Mouse (Mus musculus) ES-Bruce4 (cell line): ENCODE data around the gene Car8. TPM values are rescaled to one million over a fixed set of nuclear protein-coding genes. Genes with fewer than 3 reads are reported as not detected.
A peak's percentile ranks its signal among the peaks of the same experiment; 100 is the strongest.

Experiments
- H3K27ac ChIP-seq: 2 replicates; pipeline ENCODE4 v1.5.1; 2012; ENCODE audit warnings: low read length, inconsistent platforms; ENCODE audit not compliant: insufficient read depth
- H3K27me3 ChIP-seq: 2 replicates; pipeline ENCODE4 v1.6.1; 2012; ENCODE audit warnings: mild to moderate bottlenecking, low read length, inconsistent platforms; ENCODE audit not compliant: control insufficient read depth, poor library complexity, insufficient read depth, severe bottlenecking
- H3K36me3 ChIP-seq: 2 replicates; pipeline ENCODE4 v1.6.1; 2012; ENCODE audit warnings: inconsistent platforms, mild to moderate bottlenecking, low read length, moderate library complexity; ENCODE audit not compliant: control insufficient read depth, poor library complexity, insufficient read depth, severe bottlenecking
- H3K4me1 ChIP-seq: one replicate; pipeline ENCODE4 v1.8.1; 2011; ENCODE audit warnings: low read length; ENCODE audit not compliant: control insufficient read depth, insufficient read depth
- H3K4me3 ChIP-seq: 2 replicates; pipeline ENCODE4 v1.5.1; 2011; ENCODE audit warnings: low read depth, mild to moderate bottlenecking, low read length
- H3K9ac ChIP-seq: 2 replicates; pipeline ENCODE4 v1.6.1; 2012; ENCODE audit warnings: low read depth, mild to moderate bottlenecking, inconsistent platforms; ENCODE audit not compliant: poor library complexity, severe bottlenecking
- H3K9me3 ChIP-seq: replicated peaks from 2 replicates; pipeline ENCODE4 v1.6.1; 2012; ENCODE audit warnings: mild to moderate bottlenecking, low read length, inconsistent platforms; ENCODE audit not compliant: control insufficient read depth, poor library complexity, insufficient read depth, severe bottlenecking
- CTCF ChIP-seq: IDR thresholded peaks from one replicate; pipeline ENCODE4 v1.8.1; 2011; ENCODE audit warnings: low read depth, low read length
- EP300 ChIP-seq: IDR thresholded peaks from 2 replicates; pipeline ENCODE4 v1.6.1; 2011; ENCODE audit warnings: low read depth, low read length; ENCODE audit not compliant: insufficient read depth
- POLR2A ChIP-seq: IDR thresholded peaks from one replicate; pipeline ENCODE4 v1.8.1; 2011; ENCODE audit warnings: low read length; ENCODE audit not compliant: insufficient read depth
- polyA plus RNA-seq: library from polyadenylated mRNA; stranded (reverse); fragments of >200 nt; gene quantifications from 2 replicates; pipeline ENCODE4 v1.2.4, GENCODE M21; 2011; ENCODE audit warnings: low read depth; ENCODE audit not compliant: missing spikeins, insufficient read depth, insufficient read length

Car8 gene
- polyA plus RNA-seq, result 2.3 and 2.4 TPM in 2 replicates

DNA sequence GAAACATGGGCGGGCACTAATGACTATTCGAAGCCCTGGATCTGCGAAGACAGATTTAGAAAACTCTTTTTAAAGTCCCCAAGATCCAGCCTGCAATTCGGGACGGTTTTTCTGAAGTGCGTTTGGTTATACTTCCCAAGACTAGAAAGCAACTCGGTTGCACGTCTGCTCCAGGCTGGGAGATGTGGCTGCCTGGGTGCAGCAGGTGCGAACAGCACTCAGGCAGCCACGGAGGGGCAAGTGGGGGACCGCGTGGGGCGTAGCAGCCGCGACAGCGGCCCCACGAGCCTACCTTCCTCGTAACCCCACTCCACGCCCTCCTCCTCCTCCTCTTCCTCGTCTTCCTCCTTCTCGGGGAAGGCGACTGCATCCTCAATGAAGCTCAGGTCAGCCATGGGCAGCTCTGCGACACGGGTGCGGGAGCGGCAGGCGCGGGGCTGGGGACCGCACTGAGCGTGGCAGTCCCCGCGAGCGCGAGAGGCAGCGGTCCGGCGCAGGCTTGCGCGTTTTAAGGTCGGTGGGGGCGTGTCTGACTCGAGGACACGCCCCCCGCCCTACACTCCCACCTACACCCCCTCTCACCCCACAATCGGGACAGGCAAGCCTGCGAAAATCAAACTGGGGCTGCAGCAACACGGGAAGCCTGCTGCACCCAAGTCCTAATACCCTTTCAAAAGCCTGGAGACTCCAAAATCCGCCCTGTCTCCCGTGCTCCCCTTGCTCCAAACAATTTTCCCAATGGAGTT lies at the start of gene Car8:
TSS of gene Car8 (minus strand) at position 482 of the 746 bp plus-strand sequence.
- no peaks in the 10 kb centered on the region for H3K4me1 ChIP-seq
- peak within 1 kb of the TSS; percentile 83 for H3K4me3 ChIP-seq
- H3K9me3 ChIP-seq, result no peaks in the 10 kb centered on the region
- H3K9ac ChIP-seq, result peak within 1 kb of the TSS; percentile 26
- H3K36me3 ChIP-seq, result no peaks in the 10 kb centered on the region
- peaks cover 5% of the 10 kb centered on the region for H3K27me3 ChIP-seq
- no peak for TF ChIP-seq POLR2A
- no peak for TF ChIP-seq EP300
- TF ChIP-seq CTCF, result no peak
- no peak within 1 kb of the TSS for H3K27ac ChIP-seq

DNA sequence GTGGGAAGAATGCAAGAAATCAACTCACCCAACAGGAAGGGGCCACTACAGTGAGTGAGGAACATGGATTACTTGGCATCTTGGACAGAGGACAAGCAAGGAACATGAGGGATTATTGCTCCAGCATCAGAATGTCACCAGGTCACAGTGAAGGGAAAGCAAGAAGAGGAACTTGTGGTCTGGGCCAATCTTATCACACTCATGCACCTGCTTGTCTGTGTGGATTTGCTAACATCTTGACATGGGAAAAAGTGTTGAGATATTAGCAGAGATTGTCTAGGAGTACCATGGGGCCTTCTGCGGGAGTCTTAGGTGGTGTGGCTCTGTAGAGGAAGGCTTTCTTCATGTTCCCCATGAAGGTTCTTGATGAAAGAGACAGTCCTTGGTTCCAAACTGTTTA lies 46.1 kb upstream of the Car8 start:
- H3K4me3 ChIP-seq, result no peak overlapping the region
- no peaks in the 10 kb centered on the region; the same call in 1 of the 2 replicates for H3K27me3 ChIP-seq
- no peak overlapping the region for H3K27ac ChIP-seq
- H3K9ac ChIP-seq, result no peak overlapping the region
- TF ChIP-seq EP300, result no peak
- TF ChIP-seq POLR2A, result no peak
- TF ChIP-seq CTCF, result no peak
- no peaks in the 10 kb centered on the region for H3K36me3 ChIP-seq
- H3K9me3 ChIP-seq, result no peaks in the 10 kb centered on the region
- no peaks in the 10 kb centered on the region for H3K4me1 ChIP-seq

DNA sequence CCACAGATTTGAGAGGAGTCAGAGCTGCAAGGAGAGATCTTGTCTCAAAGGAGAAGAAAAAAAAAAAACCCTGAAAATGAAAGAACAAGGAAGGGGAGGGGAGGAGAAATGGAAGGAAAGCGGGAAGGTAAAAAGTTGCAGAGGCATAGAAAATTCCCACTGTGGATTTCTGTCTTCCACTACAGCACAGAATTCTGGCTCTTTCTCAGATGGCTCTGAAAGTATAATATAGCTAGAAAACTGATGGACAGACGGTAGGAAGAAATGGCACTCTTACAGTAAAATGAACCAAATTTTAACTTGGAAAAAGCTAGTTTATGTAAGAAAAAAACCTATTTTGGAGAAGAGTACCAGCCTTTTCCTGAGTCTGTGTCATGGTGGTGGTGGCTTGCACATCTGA lies 39.3 kb upstream of the Car8 start:
- no peak overlapping the region for H3K27ac ChIP-seq

DNA sequence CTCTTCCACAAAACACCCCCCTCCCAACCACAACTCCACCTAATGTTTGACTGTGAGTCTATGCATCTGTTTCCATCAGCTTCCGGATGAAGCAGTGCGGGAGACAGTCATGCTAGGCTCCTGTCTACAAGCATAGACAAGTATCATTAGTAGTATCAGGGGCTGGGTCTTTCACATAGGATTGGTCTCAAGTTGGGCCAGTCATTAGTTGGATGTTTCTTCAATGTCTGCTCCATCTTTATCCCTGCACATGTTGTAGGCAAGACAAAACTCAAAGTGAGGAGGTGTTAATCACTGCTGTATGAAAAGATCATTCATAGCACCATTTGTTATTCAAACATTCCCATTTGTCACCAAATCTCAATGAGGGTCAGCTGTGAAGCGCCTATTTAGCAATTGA lies 11.0 kb upstream of the Car8 start:
- no peaks in the 10 kb centered on the region for H3K36me3 ChIP-seq
- no peak overlapping the region for H3K27ac ChIP-seq
- H3K27me3 ChIP-seq, result no peaks in the 10 kb centered on the region
- H3K9ac ChIP-seq, result no peak overlapping the region
- H3K4me3 ChIP-seq, result no peak overlapping the region
- TF ChIP-seq CTCF, result no peak
- TF ChIP-seq POLR2A, result no peak
- TF ChIP-seq EP300, result no peak
- no peaks in the 10 kb centered on the region for H3K4me1 ChIP-seq
- no peaks in the 10 kb centered on the region for H3K9me3 ChIP-seq

More for the DNA sequence above, 39.3 kb upstream of the Car8 start:
- Histone ChIP-seq H3K4me1 (no peaks in the 10 kb centered on the region), H3K36me3 (no peaks in the 10 kb centered on the region), H3K27me3 (no peaks in the 10 kb centered on the region; the same call in 1 of the 2 replicates), H3K4me3 (no peak overlapping the region), H3K9ac (no peak overlapping the region), H3K9me3 (no peaks in the 10 kb centered on the region; the same call in 1 of the 2 replicates)
- TF ChIP-seq POLR2A (no peak), CTCF (no peak), EP300 (no peak)

GRCm38 (mm10) chr4:8245495-8246063 lies 6.7 kb upstream of the Car8 start:
- no peak overlapping the region for H3K27ac ChIP-seq
- H3K4me1 ChIP-seq, result no peaks in the 10 kb centered on the region
- H3K9ac ChIP-seq, result no peak overlapping the region
- TF ChIP-seq EP300 (no peak), POLR2A (no peak), CTCF (no peak)
- no peaks in the 10 kb centered on the region for H3K9me3 ChIP-seq
- no peaks in the 10 kb centered on the region for H3K36me3 ChIP-seq
- no peaks in the 10 kb centered on the region for H3K27me3 ChIP-seq
- H3K4me3 ChIP-seq, result no peak overlapping the region

GRCm38 (mm10) chr4:8245062-8245461 lies 6.2 kb upstream of the Car8 start:
- H3K9ac ChIP-seq, result no peak overlapping the region
- no peak overlapping the region for H3K27ac ChIP-seq
- no peaks in the 10 kb centered on the region for H3K27me3 ChIP-seq
- no peaks in the 10 kb centered on the region for H3K36me3 ChIP-seq
- no peaks in the 10 kb centered on the region for H3K4me1 ChIP-seq
- H3K4me3 ChIP-seq, result no peak overlapping the region
- H3K9me3 ChIP-seq, result no peaks in the 10 kb centered on the region
- no peak for TF ChIP-seq POLR2A
- no peak for TF ChIP-seq CTCF
- TF ChIP-seq EP300, result no peak
